Mouse (Mus musculus) liver, embryonic 14.5 days (tissue): ENCODE measurements around the gene Cemip.

Experiments
- CTCF ChIP-seq: IDR thresholded peaks from 2 replicates; pipeline ENCODE4 v1.5.1; 2016; ENCODE audit warnings: antibody characterized with exemption, low read depth, control low read depth
- EP300 ChIP-seq: IDR thresholded peaks from 2 replicates; pipeline ENCODE4 v1.6.1; 2016; ENCODE audit warnings: antibody characterized with exemption, low read depth

- TF ChIP-seq CTCF, result no peak
- TF ChIP-seq EP300, result no peak
Observed at GRCm38 (mm10) chr7:84116621-84117542, 30.6 kb upstream of the Cemip start.
